Mouse (Mus musculus) left cerebral cortex, postnatal 14 days (tissue): Measurements from ENCODE around the gene Minos1. TPM values are rescaled to one million over a fixed set of nuclear protein-coding genes. Genes with fewer than 3 reads are reported as not detected.

Experiments used
- DNase-seq, 2 experiments: peaks; one replicate each; pipeline ENCODE4 v3.0.0; 2021 to 2022; ENCODE audit warnings: low spot score in 2 of 2, mixed read lengths in 1 of 2
- intact Hi-C: fragments of 180-260 bp; cut with DNase I; formaldehyde crosslinking; loops from one replicate; pipeline ENCODE4 v1.15.1; 2025
- long read RNA-seq, 2 experiments: library from polyadenylated mRNA; stranded (forward); transcript quantifications; one replicate each; pipeline ENCODE4 v2.0.0; 2021
- total RNA-seq, 2 experiments: library from RNA; stranded (reverse); gene quantifications; 2 replicates each; pipeline ENCODE4 v1.2.3; 2021

The Minos1 gene
- total RNA-seq, result 100 to 1,000 TPM; 208 to 210 TPM
- long read RNA-seq, experiment 1, transcript Minos1-203 (4 exons, 2,549 nt), result major isoform, 132 of 158 reads
- long read RNA-seq, experiment 1, transcript Minos1-204 (4 exons, 476 nt), result minor isoform, 8 of 158 reads
- long read RNA-seq, experiment 1, partial matches to known transcripts, result 5 of 158 reads
- long read RNA-seq, experiment 1, other reads (novel, unspliced or antisense), result 12 of 158 reads
- long read RNA-seq, experiment 2, transcript Minos1-204 (4 exons, 476 nt), result minor isoform, 12 of 155 reads
- long read RNA-seq, experiment 2, transcript Minos1-203 (4 exons, 2,549 nt), result major isoform, 129 of 155 reads
- long read RNA-seq, experiment 2, partial matches to known transcripts, result 3 of 155 reads
- long read RNA-seq, experiment 2, other reads (novel, unspliced or antisense), result 11 of 155 reads

DNA sequence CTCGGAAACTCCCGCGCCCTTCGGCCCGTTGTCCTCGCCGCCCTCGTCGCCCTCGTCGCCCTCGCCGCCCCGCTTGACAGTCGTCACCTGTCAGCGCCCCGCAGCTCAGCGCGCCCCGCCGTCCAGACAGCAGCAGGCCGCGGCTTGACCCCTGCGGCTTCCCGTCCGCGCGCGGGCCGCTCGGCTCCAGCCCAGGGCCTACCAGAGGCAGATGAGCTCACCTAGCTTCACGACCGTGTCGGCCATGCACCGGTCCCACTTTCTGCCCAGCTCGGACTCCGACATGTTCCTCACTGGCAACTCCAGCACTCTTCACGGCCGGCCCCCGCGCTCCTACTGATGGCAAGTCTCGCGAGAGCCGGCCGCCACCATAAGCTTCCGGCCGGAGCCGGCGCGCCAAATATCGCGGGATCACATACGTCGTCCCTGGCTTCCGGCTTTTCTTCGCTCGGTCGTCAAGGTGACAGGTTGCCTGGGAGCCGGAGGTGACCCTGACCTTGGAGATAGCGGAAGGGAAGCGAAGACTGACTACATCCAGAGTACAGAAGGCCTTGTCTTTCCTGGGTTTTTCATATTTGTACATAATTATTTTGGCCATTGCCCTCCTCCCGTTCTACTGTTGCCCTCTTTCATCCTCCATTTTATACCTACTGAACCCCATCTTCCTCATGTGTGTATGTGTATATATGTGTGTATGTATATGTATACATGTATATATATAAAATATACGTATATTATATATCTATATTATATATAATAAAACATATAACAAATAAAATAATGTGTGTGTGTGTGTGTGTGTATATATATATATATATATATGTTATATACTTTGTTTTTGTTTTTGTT lies at the start of gene Minos1:
Gene Minos1, minus strand, starts transcription at position 413 of the 849 bp plus-strand sequence.
- intact Hi-C loops, result loop anchor here (5.0 kb wide), 1 partner anchor 46 kb away; no protein-coding TSS in a partner anchor
- DNase-seq, result peak; percentile 99

GRCm38 (mm10) chr4:139179731-139180625 lies 49.1 kb upstream of the Minos1 start:
- intact Hi-C loops, result loop anchor here (5.0 kb wide), 1 partner anchor 48 kb away; the partner anchor contains the start of gene Minos1
- DNase-seq, result no peak

DNA sequence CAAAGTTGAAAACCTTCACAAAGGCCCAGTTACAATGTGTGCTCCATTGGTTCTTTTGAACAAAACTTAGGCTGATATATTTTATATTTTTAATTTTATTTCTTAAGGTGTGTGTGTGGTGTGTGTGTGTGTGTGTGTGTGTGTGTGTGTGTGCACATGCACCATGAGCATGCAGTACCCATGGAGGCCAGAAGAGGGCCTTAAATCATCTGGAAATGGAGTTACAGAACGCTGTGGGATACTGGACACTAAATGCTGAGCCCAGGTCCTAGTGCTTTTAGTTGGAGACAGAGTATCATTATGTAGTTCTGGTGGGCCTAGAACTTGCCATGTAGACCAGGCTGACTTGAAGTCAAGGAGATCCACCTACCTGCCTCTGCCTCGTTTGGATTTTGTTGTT lies 48.3 kb upstream of the Minos1 start:
- intact Hi-C loops, result loop anchor here (5.0 kb wide), 1 partner anchor 47 kb away; the partner anchor contains the start of gene Minos1
- no peak for DNase-seq

- intact Hi-C loops, result loop anchor here (5.0 kb wide), 1 partner anchor 46 kb away; the partner anchor contains the start of gene Minos1
These were observed 47.5 kb upstream of the Minos1 start for GRCm38 (mm10) chr4:139178377-139178776.

GRCm38 (mm10) chr4:139177921-139178320 lies 47.0 kb upstream of the Minos1 start:
- DNase-seq, result no peak
- intact Hi-C loops, result loop anchor here (5.0 kb wide), 1 partner anchor 46 kb away; the partner anchor contains the start of gene Minos1

More at GRCm38 (mm10) chr4:139178377-139178776, 47.5 kb upstream of the Minos1 start:
- DNase-seq, result no peak

DNA sequence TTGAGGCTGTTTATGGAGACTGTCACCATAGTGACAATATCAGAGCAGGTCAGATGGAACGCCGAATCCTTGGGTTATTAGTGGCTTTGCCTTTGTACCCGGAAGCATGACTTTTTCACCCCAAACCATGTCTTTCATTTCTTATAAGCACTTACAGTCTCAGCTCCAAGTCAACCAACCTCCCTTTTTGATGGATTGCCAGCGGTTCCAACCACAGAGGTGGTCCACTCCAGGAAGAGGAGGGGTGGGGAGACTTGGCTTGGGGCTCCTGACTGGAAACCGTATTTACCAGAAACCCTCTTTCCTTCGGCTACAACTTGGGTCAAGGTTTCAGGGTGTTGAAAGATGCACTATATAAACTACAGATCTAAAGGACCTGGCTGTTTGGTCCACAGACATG lies 45.1 kb upstream of the Minos1 start:
- no peak for DNase-seq
- intact Hi-C loops, result loop anchor here (5.0 kb wide), 1 partner anchor 44 kb away; the partner anchor contains the start of gene Minos1

GRCm38 (mm10) chr4:139175061-139175971 lies 44.4 kb upstream of the Minos1 start:
- DNase-seq, result no peak
- intact Hi-C loops, result loop anchor here (5.0 kb wide), 1 partner anchor 43 kb away; the partner anchor contains the start of gene Minos1

DNA sequence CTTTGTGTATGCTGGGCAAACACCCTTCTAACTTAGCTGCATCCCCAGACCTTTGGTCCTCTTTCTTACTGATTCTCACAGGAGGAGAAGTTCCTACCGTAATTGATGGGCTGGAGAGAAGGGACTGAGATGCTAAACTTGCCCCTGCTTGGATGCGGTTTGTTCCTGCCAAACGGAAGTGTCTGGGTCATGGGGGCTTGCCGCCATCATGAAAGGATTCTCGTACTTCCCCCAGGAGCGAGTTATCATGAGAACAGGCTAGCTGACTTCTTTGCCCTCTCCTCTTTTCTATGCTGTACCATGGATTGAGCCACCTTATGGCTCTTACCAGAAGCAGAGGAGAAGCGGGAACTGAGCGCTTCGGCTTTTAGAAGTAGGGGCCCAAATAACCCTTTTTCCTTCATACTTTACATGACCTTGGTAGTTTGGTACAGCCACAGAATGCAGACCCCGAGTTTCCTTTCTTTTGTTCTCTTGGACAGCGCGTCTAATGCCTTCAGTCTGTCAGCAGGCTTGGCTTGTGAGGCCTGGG lies 38.9 kb upstream of the Minos1 start:
- intact Hi-C loops, result no loop called here
- DNase-seq, result no peak

DNA sequence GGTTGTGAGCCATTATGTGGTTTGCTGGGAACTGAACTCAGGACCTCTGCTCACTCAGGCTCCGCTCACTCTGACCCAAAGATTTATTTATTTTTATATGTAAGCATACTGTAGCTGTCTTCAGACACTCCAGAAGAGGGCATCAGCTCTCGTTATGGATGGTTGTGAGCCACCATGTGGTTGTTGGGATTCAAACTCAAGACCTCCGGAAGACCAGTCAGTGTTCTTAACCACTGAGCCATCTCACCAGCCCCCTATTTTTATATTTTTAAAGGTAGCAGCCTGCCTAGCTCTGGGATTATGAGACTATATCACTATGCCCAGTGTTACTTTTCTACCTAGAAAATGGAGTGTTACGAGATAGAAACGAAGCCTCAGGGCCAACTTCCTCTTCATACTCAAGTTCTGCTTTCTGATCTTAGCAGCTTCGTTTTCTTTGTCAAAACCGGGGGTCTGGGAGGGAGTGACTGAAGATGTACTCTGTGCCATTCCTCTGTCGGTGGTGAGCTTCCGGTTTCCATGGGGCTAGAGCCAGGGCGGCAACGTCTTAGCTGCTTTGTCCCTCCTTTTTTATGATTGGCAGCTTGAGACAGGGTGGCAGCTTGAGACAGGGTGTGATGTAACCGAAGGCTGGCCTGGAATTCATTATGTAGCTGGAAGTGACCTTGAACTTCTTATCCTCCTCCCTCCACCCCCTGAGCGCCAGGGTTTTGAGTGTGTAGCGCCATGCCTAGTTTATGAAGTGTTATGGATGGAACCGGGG lies 38.3 kb upstream of the Minos1 start:
- intact Hi-C loops, result no loop called here
- DNase-seq, result no peak

GRCm38 (mm10) chr4:139167107-139167506 lies 36.2 kb upstream of the Minos1 start:
- DNase-seq, result no peak
- intact Hi-C loops, result no loop called here

GRCm38 (mm10) chr4:139166244-139166643 lies 35.3 kb upstream of the Minos1 start:
- no peak for DNase-seq
- intact Hi-C loops, result no loop called here

- intact Hi-C loops, result no loop called here
- no peak for DNase-seq
These were observed 34.3 kb upstream of the Minos1 start for GRCm38 (mm10) chr4:139165259-139165658.

- intact Hi-C loops, result no loop called here
- no peak for DNase-seq
These were observed 33.2 kb upstream of the Minos1 start for GRCm38 (mm10) chr4:139164082-139164481.

- intact Hi-C loops, result no loop called here
- DNase-seq, result no peak
These were observed 30.2 kb upstream of the Minos1 start for GRCm38 (mm10) chr4:139161076-139161475.

DNA sequence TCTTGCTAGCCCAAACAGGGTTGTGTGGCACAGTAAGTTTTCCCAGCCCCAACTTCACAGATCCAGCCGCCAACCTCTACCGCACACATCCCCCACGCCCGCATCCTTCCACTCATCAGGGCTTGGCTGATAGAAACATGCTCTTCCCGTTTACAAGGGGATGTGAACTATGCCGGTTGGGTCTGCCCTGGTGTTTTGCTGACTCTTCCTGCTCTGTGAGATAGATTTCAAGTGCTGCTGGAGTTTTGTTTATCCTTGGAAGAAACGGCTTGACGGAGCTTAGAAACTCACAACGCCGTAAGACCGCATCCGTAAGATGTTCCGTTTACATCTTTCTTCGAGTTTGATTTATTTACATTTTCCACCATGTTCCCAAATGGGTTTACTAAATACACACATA lies 27.4 kb upstream of the Minos1 start:
- no peak for DNase-seq
- intact Hi-C loops, result no loop called here

- intact Hi-C loops, result no loop called here
- no peak for DNase-seq
These were observed 25.6 kb upstream of the Minos1 start for GRCm38 (mm10) chr4:139156538-139156937.
